Mouse (Mus musculus): ENCODE data around the gene Ctxn2. TPM values are rescaled to one million over a fixed set of nuclear protein-coding genes. Genes with fewer than 3 reads are reported as not detected.

The Ctxn2 gene
- polyA plus RNA-seq, 1 experiment from 2014 or later: 0.30 TPM

Other genes starting within 250 kb of the Ctxn2 start
- gene Slc24a5, start 68.6 kb upstream of the Ctxn2 start, polyA plus RNA-seq (2015; fragmentation: Nextera tagmentation; extraction: Ambion mirVana): 2.9 TPM in 2 replicates
- 69.3 and 77.7 TPM in 2 replicates for gene Myef2, start 13.0 kb upstream of the Ctxn2 start, polyA plus RNA-seq (2015; fragmentation: Nextera tagmentation; extraction: Ambion mirVana)
- gene Slc12a1, start 15.8 kb downstream of the Ctxn2 start, polyA plus RNA-seq (2015; fragmentation: Nextera tagmentation; extraction: Ambion mirVana): not detected in 2 replicates
- gene Dut, start 110.5 kb downstream of the Ctxn2 start, polyA plus RNA-seq (2015; fragmentation: Nextera tagmentation; extraction: Ambion mirVana): 125 and 136 TPM in 2 replicates

Data from stomach, embryonic 15.5 days (tissue).